Mouse (Mus musculus) liver, adult 2 months (tissue): ENCODE data around the gene Yy1.

Source experiments
- CTCF ChIP-seq: fragments of 200-500 bp; IDR thresholded peaks from 2 replicates; pipeline ENCODE4 v1.5.1; 2011; ENCODE audit warnings: low read depth, low read length, control low read depth
- POLR2A ChIP-seq: fragments of 200-500 bp; IDR thresholded peaks from 2 replicates; pipeline ENCODE4 v1.6.1; 2011; ENCODE audit warnings: low read length, control low read depth; ENCODE audit not compliant: insufficient read depth; ENCODE audit errors: extremely low read depth

DNA sequence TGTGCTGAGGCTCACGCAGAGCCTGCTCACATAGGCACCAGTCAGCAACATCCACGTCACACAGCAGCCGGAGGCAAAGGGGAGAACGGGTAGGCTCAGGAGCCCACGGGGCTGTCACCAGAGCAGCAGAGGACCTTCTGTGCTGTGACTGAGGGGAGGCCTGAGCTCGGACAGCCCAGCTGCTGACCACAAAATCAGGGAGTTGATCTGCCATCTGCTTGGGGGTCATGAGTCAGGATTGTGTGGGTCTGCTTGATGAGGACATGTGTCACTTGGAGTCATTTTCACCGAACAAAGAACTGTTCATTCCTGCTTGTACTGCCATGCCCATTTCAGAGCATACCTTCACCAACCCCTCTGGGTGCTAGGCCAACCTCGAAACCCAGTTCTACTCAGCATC lies 63.4 kb downstream of the Yy1 start:
- TF ChIP-seq CTCF, result no peak
- TF ChIP-seq POLR2A, result no peak
